Comparison of ENCODE assay signal across 8 mouse cellular contexts in the genomic region with DNA sequence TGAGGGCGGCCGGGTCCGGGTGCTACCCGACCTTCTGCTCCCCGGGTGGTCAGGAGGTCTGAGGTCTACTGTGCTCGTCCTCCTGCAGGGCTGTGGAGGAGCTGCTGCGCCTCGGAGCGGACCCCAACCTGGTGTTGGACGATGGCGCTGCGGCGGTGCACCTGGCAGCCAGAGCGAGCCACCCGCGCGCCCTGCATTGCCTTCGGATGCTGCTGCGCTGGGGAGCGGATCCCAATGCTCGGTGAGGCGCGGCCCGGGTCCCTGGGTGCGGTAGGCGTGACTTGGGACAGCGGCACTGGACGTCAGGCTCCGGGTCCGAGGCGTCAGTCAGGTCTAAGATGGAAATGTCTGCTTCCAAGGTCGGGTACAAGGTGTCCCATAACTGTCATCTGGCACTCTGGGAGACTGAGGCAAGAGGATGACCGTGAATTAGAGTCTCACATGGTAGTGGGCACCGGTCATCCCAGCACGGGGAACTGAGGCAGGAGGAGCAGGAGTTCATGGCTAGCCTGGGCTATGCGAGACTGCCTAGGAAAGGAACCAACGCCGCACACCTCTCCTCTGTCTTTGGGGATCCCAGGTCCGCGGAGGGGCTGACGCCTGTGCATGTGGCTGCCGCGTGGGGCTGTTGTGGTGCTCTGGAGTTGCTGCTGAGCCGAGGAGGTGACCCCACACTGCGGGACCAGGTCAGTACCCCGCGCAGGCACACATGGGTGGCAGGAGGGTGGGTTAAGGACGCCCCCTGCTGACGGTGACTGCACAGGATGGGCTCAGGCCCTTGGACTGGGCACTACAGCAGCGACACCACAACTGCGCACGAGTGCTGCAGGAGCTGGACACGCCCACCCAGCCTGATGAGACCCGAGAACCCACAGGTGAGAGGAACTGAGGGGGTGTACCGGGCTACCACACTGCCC. TPM values are rescaled to one million over a fixed set of nuclear protein-coding genes. Genes with fewer than 3 reads are reported as not detected.
DNase-seq lines count a peak whose midpoint lies in the region; ATAC-seq and TF ChIP-seq lines count a peak whose summit lies in the region.

No protein-coding gene starts in this region.

- TF ChIP-seq CTCF in CH12.LX (conservative IDR thresholded peaks at IDR 0.05 in 1 of 2, IDR thresholded peaks at IDR 0.05 in 1 of 2; ENCODE audit: low read depth in 2 of 2, low read length in 2 of 2): peak; percentile 40 to 96; a peak in 3 of 4 replicates
- peak; percentile 63 for TF ChIP-seq CTCF in heart, postnatal 0 days (IDR thresholded peaks at IDR 0.05; ENCODE audit: low read depth)

- peak; percentile 83 for TF ChIP-seq RAD21 in CH12.LX (IDR thresholded peaks at IDR 0.05; ENCODE audit: low read depth, low read length)

- H3K9me3 ChIP-seq in CH12.LX (replicated peaks; ENCODE audit: low read length): no peaks in the 10 kb centered on the region
- no peaks in the 10 kb centered on the region for H3K9me3 ChIP-seq in embryonic facial prominence, embryonic 11.5 days (replicated peaks; ENCODE audit: control insufficient read depth, low read length)
- no peaks in the 10 kb centered on the region for H3K9me3 ChIP-seq in heart, postnatal 0 days (replicated peaks; ENCODE audit: control insufficient read depth, low read length)

- dilution Hi-C loops in CH12.LX (cut with MboI; ENCODE audit: extremely low pct_ligation_motif_present, extremely low pct_unique_long_range_greater_than_20kb, low sequenced_read_pairs): no loop called here

- peak overlapping the region; percentile 83 to 93 (median 90) for H3K4me3 ChIP-seq in CH12.LX (replicated peaks in 1 of 3; ENCODE audit: low read depth in 2 of 3, low read length in 2 of 3, poor library complexity in 1 of 3)
- H3K4me3 ChIP-seq in embryonic facial prominence, embryonic 11.5 days (ENCODE audit: low read depth, low read length): peak overlapping the region; percentile 62
- H3K4me3 ChIP-seq in heart, postnatal 0 days (ENCODE audit: low read depth, low read length): peak overlapping the region; percentile 61

- H3K27ac ChIP-seq in CH12.LX (ENCODE audit: insufficient read depth, low read depth): peak overlapping the region; percentile 29; the same call in 1 of the 2 replicates
- no peak overlapping the region; the same call in 1 of the 2 replicates for H3K27ac ChIP-seq in embryonic facial prominence, embryonic 11.5 days (replicated peaks; ENCODE audit: low read depth, low read length)
- H3K27ac ChIP-seq in heart, postnatal 0 days (ENCODE audit: low read depth): no peak overlapping the region

- WGBS in embryonic facial prominence, embryonic 11.5 days: 1% methylated on average over 55 of the region's 55 CpGs
- under 1% methylated on average over 55 of the region's 55 CpGs for WGBS in heart, postnatal 0 days

- H3K36me3 ChIP-seq in CH12.LX (replicated peaks in 1 of 2; ENCODE audit: control insufficient read depth in 1 of 2, insufficient read depth in 1 of 2, low read length in 1 of 2): peaks cover 43 to 69% of the 10 kb centered on the region in 2 experiments
- H3K36me3 ChIP-seq in embryonic facial prominence, embryonic 11.5 days (replicated peaks; ENCODE audit: control insufficient read depth, insufficient read depth, low read depth, low read length): peaks cover 4% of the 10 kb centered on the region
- H3K36me3 ChIP-seq in heart, postnatal 0 days (replicated peaks; ENCODE audit: control insufficient read depth, insufficient read depth, low read length): peaks cover 13% of the 10 kb centered on the region; the same call in 1 of the 2 replicates

- in situ Hi-C loops in CH12.LX (cut with MboI; ENCODE audit: low pct_ligation_motif_present, low pct_unique_long_range_greater_than_20kb, low sequenced_read_pairs): loop anchor here (5.0 kb wide), 1 partner anchor 34 kb away; a partner anchor contains a TSS

- peak overlapping the region; percentile 35; the same call in 1 of the 2 replicates for H3K4me2 ChIP-seq in CH12.LX (ENCODE audit: insufficient read depth, low read depth, poor library complexity, severe bottlenecking)
- peak overlapping the region; percentile 94 for H3K4me2 ChIP-seq in embryonic facial prominence, embryonic 11.5 days (ENCODE audit: low read depth, low read length)
- peak overlapping the region; percentile 91 for H3K4me2 ChIP-seq in heart, postnatal 0 days (ENCODE audit: low read depth, low read length)

- no peak for TF ChIP-seq EP300 in CH12.LX (IDR thresholded peaks at IDR 0.05; ENCODE audit: low read length)
- TF ChIP-seq EP300 in heart, postnatal 0 days (IDR thresholded peaks at IDR 0.05; ENCODE audit: low read depth): no peak

- DNase-seq in CH12.LX (ENCODE audit: extremely low read depth) (peak; percentile 81), ZHBTc4 (ENCODE audit: low read depth, low spot score) (peak; percentile 73)
- peak; percentile 81 for DNase-seq in embryonic facial prominence, embryonic 11.5 days (ENCODE audit: low spot score)
- peak; percentile 47 for DNase-seq in heart, postnatal 0 days (ENCODE audit: low spot score)
- peak; percentile 82 for DNase-seq in kidney, postnatal 14 days
- peak; percentile 52 to 63 for DNase-seq in spleen, adult 18-20 months
- DNase-seq in layer of hippocampus, postnatal 14 days (ENCODE audit: low spot score in 2 of 2): no peak

- TF ChIP-seq POLR2A in CH12.LX (IDR thresholded peaks at IDR 0.05; ENCODE audit: low read depth, low read length): peak; percentile 36; the same call in 1 of the 2 replicates

- peak overlapping the region; percentile 49 for H3K9ac ChIP-seq in CH12.LX (ENCODE audit: insufficient read depth, low read depth)
- peak overlapping the region; percentile 77 for H3K9ac ChIP-seq in embryonic facial prominence, embryonic 11.5 days (replicated peaks; ENCODE audit: low read length)
- H3K9ac ChIP-seq in heart, postnatal 0 days (replicated peaks; ENCODE audit: low read depth, low read length): peak overlapping the region; percentile 57

- ATAC-seq in embryonic facial prominence, embryonic 11.5 days (replicated peaks; ENCODE audit: insufficient number of reproducible peaks, low FRiP score, low TSS enrichment, low read depth): peak; percentile 84
- ATAC-seq in heart, postnatal 0 days (ENCODE audit: insufficient read depth, low read depth): peak; percentile 67
- peak; percentile 72 for ATAC-seq in megakaryocyte, adult 5-6 weeks (ENCODE audit: poor library complexity, severe bottlenecking)

- peaks cover 11 to 34% of the 10 kb centered on the region in 2 experiments for H3K4me1 ChIP-seq in CH12.LX (ENCODE audit: control insufficient read depth in 1 of 2, insufficient read depth in 2 of 2)
- 0 out of 2 replicates have a peak, but pooled peaks cover 5% of the 10 kb centered on the region for H3K4me1 ChIP-seq in embryonic facial prominence, embryonic 11.5 days (ENCODE audit: control insufficient read depth, insufficient read depth, low read length)
- H3K4me1 ChIP-seq in heart, postnatal 0 days (ENCODE audit: control insufficient read depth, insufficient read depth): peaks cover 11% of the 10 kb centered on the region

- H3K27me3 ChIP-seq in CH12.LX (replicated peaks): no peaks in the 10 kb centered on the region
- H3K27me3 ChIP-seq in embryonic facial prominence, embryonic 11.5 days (ENCODE audit: control insufficient read depth, insufficient read depth, low read length): no peaks in the 10 kb centered on the region
- H3K27me3 ChIP-seq in heart, postnatal 0 days (ENCODE audit: control insufficient read depth, insufficient read depth, low read length): no peaks in the 10 kb centered on the region

- peaks cover 7% of the 10 kb centered on the region; the same call in 1 of the 2 replicates for H3K79me2 ChIP-seq in CH12.LX (replicated peaks; ENCODE audit: control insufficient read depth, extremely low read depth, insufficient read depth, poor library complexity, severe bottlenecking)

RNA-seq across cellular contexts. Expression of a gene that starts 0.5 kb away (rescaled TPM):
- total RNA-seq in CH12.LX (2012; rRNA removed) (17.9 and 24.7 TPM in 2 replicates), CH12.LX (2014; rRNA removed) (9.0 and 9.4 TPM in 2 replicates)
- polyA plus RNA-seq in CH12.LX (2012; ENCODE audit: insufficient read length, low read depth): 17.4 and 17.6 TPM in 2 replicates
- 9.0 and 13.0 TPM in 2 replicates for polyA plus RNA-seq in embryonic facial prominence, embryonic 11.5 days (2014; fragmentation: Nextera tagmentation; extraction: Ambion mirVana)
- total RNA-seq in heart, postnatal 0 days (2014; rRNA removed; ENCODE audit: low replicate concordance): 9.5 and 12.1 TPM in 2 replicates
- 4.4 and 5.4 TPM in 2 replicates for polyA plus RNA-seq in heart, postnatal 0 days (2015; fragmentation: Nextera tagmentation; extraction: Ambion mirVana)
- 14.4 TPM in 2 replicates for total RNA-seq in megakaryocyte, adult 5-6 weeks (2015)
- total RNA-seq in megakaryocyte, adult 5-6 weeks (2017): 13.5 and 16.1 TPM in 2 replicates
- 1 to 10 TPM in 1 of 2 experiments, under 1 TPM in 1; 0.60 to 1.7 TPM for total RNA-seq in layer of hippocampus, postnatal 14 days (2021)

RNA-seq across cellular contexts. Expression of a gene that starts 9.7 kb away (rescaled TPM):
- total RNA-seq in CH12.LX (2012; rRNA removed) (66.0 and 67.3 TPM in 2 replicates), CH12.LX (2014; rRNA removed) (47.6 and 56.7 TPM in 2 replicates)
- polyA plus RNA-seq in CH12.LX (2012; ENCODE audit: insufficient read length, low read depth): 132 and 137 TPM in 2 replicates
- 93.6 and 111 TPM in 2 replicates for polyA plus RNA-seq in embryonic facial prominence, embryonic 11.5 days (2014; fragmentation: Nextera tagmentation; extraction: Ambion mirVana)
- 99.2 and 155 TPM in 2 replicates for total RNA-seq in heart, postnatal 0 days (2014; rRNA removed; ENCODE audit: low replicate concordance)
- polyA plus RNA-seq in heart, postnatal 0 days (2015; fragmentation: Nextera tagmentation; extraction: Ambion mirVana): 60.2 and 62.5 TPM in 2 replicates
- 62.0 and 66.6 TPM in 2 replicates for total RNA-seq in megakaryocyte, adult 5-6 weeks (2015)
- 108 and 110 TPM in 2 replicates for total RNA-seq in megakaryocyte, adult 5-6 weeks (2017)
- total RNA-seq in layer of hippocampus, postnatal 14 days (2021): 10 to 100 TPM; 89.1 to 96.7 TPM

RNA-seq across cellular contexts. Expression of a gene that starts 10.8 kb away (rescaled TPM):
- total RNA-seq in CH12.LX (2012; rRNA removed) (not detected in 2 replicates), CH12.LX (2014; rRNA removed) (not detected in 2 replicates)
- polyA plus RNA-seq in CH12.LX (2012; ENCODE audit: insufficient read length, low read depth): not detected in 2 replicates
- polyA plus RNA-seq in embryonic facial prominence, embryonic 11.5 days (2014; fragmentation: Nextera tagmentation; extraction: Ambion mirVana): 2.9 and 4.3 TPM in 2 replicates
- 23.9 and 47.3 TPM in 2 replicates for total RNA-seq in heart, postnatal 0 days (2014; rRNA removed; ENCODE audit: low replicate concordance)
- 21.6 and 22.1 TPM in 2 replicates for polyA plus RNA-seq in heart, postnatal 0 days (2015; fragmentation: Nextera tagmentation; extraction: Ambion mirVana)
- total RNA-seq in megakaryocyte, adult 5-6 weeks (2015): not detected in 2 replicates
- total RNA-seq in megakaryocyte, adult 5-6 weeks (2017): not detected in 2 replicates
- total RNA-seq in layer of hippocampus, postnatal 14 days (2021): 1 to 10 TPM; 5.1 to 5.2 TPM

RNA-seq across cellular contexts. Expression of a gene that starts 24.6 kb away (rescaled TPM):
- total RNA-seq in CH12.LX (2012; rRNA removed) (25.2 and 25.3 TPM in 2 replicates), CH12.LX (2014; rRNA removed) (11.8 and 13.1 TPM in 2 replicates)
- polyA plus RNA-seq in CH12.LX (2012; ENCODE audit: insufficient read length, low read depth): 14.2 and 15.6 TPM in 2 replicates
- polyA plus RNA-seq in embryonic facial prominence, embryonic 11.5 days (2014; fragmentation: Nextera tagmentation; extraction: Ambion mirVana): 53.7 and 62.5 TPM in 2 replicates
- 162 and 174 TPM in 2 replicates for total RNA-seq in heart, postnatal 0 days (2014; rRNA removed; ENCODE audit: low replicate concordance)
- 38.3 and 40.5 TPM in 2 replicates for polyA plus RNA-seq in heart, postnatal 0 days (2015; fragmentation: Nextera tagmentation; extraction: Ambion mirVana)
- total RNA-seq in megakaryocyte, adult 5-6 weeks (2015): 8.2 and 13.8 TPM in 2 replicates
- 6.9 and 9.1 TPM in 2 replicates for total RNA-seq in megakaryocyte, adult 5-6 weeks (2017)
- 10 to 100 TPM; 33.9 to 36.7 TPM for total RNA-seq in layer of hippocampus, postnatal 14 days (2021)

RNA-seq across cellular contexts. Expression of a gene that starts 35.3 kb away (rescaled TPM):
- total RNA-seq in CH12.LX (2012; rRNA removed): 7.1 and 8.9 TPM in 2 replicates
- 4.4 and 4.8 TPM in 2 replicates for total RNA-seq in CH12.LX (2014; rRNA removed)
- 4.5 and 7.4 TPM in 2 replicates for polyA plus RNA-seq in CH12.LX (2012; ENCODE audit: insufficient read length, low read depth)
- polyA plus RNA-seq in embryonic facial prominence, embryonic 11.5 days (2014; fragmentation: Nextera tagmentation; extraction: Ambion mirVana): 2.1 and 2.2 TPM in 2 replicates
- 10.2 and 10.6 TPM in 2 replicates for total RNA-seq in heart, postnatal 0 days (2014; rRNA removed; ENCODE audit: low replicate concordance)
- 5.7 and 5.9 TPM in 2 replicates for polyA plus RNA-seq in heart, postnatal 0 days (2015; fragmentation: Nextera tagmentation; extraction: Ambion mirVana)
- total RNA-seq in megakaryocyte, adult 5-6 weeks (2015): 8.7 and 8.9 TPM in 2 replicates
- 16.2 and 18.5 TPM in 2 replicates for total RNA-seq in megakaryocyte, adult 5-6 weeks (2017)
- total RNA-seq in layer of hippocampus, postnatal 14 days (2021): 10 to 100 TPM; 16.0 to 18.1 TPM

Comparison
In these comparisons a context has a peak if more than half of its experiments do, and no peak if none do; other contexts are left out.
1. DNase-seq: peak in CH12.LX (single experiment), ZHBTc4 (single experiment), embryonic facial prominence, embryonic 11.5 days (single experiment), heart, postnatal 0 days (single experiment), kidney, postnatal 14 days (single experiment) and spleen, adult 18-20 months (2 of 2); none in layer of hippocampus, postnatal 14 days (0 of 2).
2. H3K4me2 ChIP-seq: peak in every context shown above with its lines; median percentile 94 in embryonic facial prominence, embryonic 11.5 days; 91 in heart, postnatal 0 days; 35 in CH12.LX.
3. RNA of a gene that starts 10.8 kb away (total RNA-seq): 23.9 to 47.3 TPM in heart, postnatal 0 days and 5.1 to 5.2 TPM in layer of hippocampus, postnatal 14 days; not detected in CH12.LX and not detected in megakaryocyte, adult 5-6 weeks; every median in the first group is over 4 times any median in the second.
4. Peak in every context shown above with its lines, with median percentiles within 50 percentile points of each other: H3K4me3 ChIP-seq, H3K9ac ChIP-seq and ATAC-seq.